Mouse (Mus musculus) right cerebral cortex, postnatal 10 days (tissue): ENCODE results near the gene Mast4.

Source experiments
- DNase-seq, 2 experiments: peaks; one replicate each; pipeline ENCODE4 v3.0.0; 2021; ENCODE audit warnings: low spot score in 2 of 2

Mast4 gene

DNA sequence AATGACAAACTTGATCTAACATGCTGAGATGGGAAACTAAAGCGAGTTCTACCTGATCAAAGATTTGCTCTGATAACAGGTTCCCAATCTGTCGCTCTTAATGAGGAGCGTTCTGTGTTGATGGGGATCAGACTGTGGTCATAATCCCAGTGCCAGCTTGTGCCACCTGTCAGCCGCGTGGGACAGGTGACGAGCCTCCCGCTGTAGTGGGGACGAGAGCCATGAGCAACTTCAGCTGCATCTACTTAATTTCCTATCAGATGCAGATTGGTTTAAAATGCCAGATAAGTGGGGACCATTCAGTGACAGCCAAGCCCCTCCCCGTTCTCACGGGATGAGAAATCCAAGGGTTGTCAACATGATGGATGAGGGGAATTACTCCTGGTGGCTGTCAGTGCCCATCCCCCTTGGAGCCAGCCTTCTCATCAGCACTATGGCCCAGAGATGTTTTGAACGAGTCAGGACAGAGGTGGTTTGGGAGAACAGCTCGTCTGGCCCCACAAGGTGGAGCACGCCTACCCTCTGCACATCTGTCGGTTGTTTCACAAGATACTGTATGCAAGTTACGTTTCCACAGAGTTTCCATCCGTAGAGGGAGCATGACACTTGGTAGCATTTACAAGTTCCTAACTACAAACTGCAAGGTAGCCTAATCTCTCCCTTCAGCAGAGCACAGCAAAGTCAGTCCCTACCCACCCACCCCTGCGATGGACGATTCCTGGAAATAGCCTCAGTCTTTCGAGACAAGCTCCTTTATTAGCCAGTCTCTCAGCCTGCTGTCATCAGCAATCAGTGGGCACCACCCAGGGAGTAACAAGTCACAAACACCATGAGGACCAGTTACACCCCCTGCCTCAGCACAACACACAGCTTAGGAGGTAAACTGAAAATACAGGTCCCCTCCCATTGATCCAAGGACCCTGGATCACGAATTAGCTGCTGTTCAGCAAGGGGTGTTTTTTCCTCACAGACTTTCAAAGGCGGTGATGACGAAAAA lies 212.2 kb downstream of the Mast4 start:
- no peak for DNase-seq

DNA sequence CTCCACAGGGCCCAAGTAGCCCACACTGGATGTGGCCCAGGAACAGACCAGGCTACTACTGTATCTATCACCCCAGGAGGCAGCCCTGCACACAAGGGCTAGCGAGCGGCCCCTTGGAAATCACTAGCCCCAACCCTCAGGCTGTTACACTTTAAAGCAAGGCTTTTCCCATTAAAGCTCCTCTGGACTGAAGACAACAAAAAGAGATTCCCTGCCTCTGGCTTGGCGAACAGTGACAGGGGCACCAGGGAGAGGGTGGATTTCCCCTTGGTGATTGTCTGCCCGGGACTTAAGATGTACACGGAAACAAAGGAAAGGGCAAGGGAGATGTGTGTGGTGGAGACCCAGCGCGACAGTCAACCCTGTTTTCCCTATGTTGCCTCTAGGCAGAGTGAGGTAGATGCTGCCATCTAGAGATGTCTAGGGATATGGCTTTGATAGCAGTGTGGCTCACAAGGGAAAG lies 213.6 kb downstream of the Mast4 start:
- DNase-seq = peak; percentile 44 to 60

DNA sequence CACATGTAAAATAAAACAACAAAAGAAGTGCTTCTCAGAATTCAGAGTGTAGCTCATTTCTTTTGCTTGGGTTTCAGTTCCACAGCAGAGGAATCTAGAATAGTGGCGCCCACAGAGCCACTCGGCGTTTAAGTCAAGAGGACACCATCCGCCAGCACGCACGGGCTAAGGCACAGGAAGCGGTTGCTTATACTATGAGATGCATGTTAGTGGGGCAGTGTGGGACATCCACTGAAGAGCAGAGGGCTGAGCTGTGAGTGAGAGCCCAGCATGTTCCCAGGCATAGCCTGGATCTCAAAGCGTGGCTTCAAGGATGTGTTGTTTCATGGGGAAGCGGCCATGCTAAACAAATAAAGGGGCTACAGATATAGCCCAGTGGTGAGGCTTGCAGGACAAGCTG lies 214.6 kb downstream of the Mast4 start:
- DNase-seq = no peak

DNA sequence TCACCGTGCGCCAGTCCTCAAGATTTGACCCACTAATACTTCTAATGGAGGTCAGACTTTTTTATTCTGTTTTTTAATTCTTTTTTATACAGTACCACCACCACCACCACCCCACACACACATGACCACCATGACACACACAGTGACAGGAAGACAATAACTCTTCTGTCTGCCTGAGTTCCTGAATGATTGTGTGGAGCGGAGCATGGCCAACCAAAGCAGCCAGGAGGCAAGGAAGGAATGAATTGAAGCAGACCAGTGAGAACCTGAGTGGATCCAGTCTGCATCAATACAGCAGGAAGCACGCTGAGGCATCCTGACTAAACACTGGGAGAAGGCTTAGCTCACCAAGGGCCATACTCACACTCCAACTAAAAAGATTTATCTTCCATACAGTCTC lies 219.2 kb downstream of the Mast4 start:
- DNase-seq = no peak

DNA sequence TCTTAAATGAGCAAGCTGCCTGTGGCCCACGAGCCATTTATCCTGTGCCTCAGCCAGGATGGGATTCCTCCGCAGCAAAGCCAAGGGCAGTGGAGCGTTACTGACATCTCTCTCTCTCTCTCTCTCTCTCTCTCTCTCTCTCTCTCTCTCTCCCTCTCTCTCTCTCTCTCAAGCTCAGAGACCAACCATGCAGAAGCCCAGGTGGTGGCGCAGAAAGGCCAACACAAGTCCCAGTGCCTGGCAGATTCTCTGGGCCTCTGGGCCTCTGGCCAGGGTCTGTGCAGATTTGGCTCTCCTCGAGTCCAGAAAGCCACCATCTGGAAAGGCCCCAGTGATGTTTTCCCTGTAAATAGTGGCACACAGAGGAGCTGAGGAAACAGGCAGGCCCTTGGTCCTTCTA lies 220.0 kb downstream of the Mast4 start:
- DNase-seq = peak; percentile 89

DNA sequence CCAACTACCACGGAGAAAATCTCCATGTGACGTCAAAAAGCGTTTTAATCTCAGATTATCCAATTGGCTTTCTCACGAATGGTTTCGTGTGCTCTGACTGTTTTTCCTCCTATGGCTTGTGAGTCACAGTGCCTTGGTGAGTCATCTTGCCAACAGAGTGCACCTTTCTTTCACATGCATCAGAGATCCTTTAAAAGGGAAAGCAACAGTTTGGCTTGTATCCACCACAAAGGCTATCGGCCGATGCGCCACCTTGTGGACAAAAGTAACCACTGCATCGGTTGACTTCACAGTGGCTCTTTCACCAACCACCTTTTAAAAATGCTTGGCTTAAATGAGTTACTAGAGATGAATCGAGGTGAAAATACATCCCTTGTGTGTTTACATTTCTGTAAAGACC lies 224.4 kb downstream of the Mast4 start:
- DNase-seq = peak; percentile 74 to 81

DNA sequence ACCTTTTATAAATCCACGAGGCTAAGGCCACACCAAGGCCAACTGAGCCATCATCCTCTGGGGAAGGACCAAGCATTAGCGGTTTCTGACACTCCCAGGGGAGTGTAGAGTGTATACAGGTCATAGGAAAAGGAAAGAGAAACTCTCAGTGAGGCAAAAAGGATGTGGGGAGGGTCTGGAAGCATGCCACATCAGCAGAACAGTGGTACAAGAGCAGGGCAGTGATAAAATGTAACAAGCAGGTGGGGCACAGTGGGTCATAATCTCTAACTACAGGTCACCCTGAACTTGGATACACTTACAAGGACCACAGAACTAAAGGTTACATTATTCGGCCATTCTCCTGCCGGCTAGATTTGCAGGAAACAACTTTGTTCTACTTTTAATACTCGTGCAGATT lies 226.9 kb downstream of the Mast4 start:
- DNase-seq = no peak

DNA sequence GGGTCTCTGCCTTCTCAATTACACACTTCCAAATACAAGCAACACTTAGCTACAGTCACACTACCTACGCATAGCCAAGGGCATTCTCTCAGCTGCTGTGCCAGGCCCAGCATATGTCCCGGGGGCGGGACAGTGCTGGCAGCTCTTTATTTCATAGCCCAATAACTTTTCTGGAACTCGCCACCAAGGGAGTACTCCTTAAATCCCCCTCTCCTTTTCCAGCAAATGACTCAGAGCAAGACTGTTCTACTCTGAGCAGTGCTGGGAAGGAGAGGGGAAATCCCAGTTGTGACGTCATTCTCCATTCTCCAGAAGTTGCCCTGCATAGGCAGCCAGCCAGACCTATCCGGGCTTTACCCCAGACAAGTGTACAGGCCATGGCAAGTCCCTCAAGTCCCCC lies 231.7 kb downstream of the Mast4 start:
- peak; percentile 39 to 60 for DNase-seq

DNA sequence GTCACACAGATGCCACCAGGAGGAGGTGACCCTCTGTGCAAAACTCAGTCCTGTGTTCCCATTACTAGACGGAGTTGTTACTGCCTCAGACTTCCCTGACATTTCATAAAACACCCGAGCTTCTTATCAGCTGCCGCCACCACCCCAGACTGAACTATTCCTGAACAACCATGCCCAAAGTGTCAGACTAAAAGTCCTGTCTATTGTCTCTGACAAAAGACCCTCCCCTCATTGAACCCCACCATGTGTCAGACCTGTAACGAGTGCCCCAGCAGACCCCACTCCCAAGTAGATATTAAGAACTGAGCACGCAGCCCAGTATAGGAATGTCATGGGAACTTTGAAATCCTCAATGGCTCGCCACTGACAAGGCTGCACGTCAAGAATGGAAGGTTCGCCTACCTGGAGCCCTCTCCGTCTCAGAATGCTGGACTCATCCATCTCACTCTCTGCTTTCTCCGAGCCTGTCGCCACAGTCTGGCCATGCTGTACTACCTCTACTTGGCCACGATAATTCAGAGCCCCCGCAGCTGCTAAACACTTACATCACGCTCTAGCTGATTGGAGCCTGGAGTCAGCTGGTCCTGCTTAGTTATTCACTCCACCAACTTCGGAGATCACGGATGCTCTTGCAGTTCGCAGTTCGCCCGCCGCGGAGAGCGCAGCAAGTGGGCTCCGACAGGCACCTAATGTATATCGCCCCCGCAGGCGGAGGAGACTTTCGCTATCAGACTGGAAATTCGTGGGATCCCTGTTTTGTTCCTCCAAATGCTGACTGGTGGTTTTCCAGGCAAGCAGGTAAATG lies 237.7 kb downstream of the Mast4 start:
- DNase-seq = peak; percentile 87 to 92

DNA sequence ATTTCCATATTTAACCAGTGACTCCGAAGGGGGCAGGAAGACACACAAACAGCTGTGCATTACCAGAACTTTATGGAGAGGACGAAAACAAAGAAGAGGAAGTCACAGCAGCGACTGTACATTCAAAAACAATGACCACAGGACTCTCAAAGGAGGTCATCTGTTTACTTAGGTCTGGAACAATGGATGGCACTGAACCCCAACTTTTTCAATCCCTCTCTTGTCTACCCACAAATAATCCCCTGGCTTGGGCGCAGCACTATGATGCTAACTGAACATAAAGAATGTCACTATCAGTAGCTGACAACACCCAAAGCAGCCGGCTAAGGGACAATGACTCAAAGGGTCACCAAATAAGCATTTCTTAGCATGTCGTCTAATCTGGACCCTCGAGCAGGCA lies 238.8 kb downstream of the Mast4 start:
- DNase-seq = no peak

DNA sequence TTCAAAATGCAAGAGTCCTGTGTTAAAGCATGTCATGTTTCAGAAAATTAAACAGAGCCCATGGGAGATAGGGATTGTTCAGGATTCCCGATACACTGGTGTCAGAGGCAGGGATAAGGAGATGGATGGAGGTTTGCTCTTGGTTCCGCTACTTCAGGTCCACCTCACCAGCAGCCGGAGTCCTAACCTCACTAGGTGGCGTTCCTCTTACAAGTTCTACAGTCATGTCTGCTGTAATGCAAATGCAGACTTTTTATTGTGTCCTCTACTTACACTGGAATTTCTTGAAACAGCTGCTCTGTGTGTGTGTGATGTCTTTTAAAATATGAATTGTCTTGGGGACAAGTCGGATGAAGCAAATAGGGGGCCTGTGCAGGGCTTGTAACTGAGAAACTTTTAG lies 239.7 kb downstream of the Mast4 start:
- no peak for DNase-seq

DNA sequence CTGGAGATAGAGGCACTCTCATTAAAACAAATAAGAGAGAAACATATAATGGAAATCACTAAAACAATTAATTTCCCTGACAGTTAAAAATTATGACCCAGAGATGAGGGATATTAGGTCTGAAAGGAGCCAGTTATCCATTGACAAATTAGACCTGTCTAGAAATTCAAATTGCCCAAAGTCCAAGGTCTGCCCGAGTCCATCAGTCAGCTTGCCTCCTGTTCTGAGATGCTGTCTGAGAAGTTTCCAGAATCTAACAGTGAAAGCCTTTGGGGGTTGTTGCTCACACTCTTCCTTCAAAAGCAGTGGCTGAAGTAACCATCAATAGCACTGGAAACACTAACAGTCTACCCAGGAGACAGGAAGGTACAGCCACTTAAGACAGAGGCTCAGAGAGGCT lies 240.6 kb downstream of the Mast4 start:
- no peak for DNase-seq

DNA sequence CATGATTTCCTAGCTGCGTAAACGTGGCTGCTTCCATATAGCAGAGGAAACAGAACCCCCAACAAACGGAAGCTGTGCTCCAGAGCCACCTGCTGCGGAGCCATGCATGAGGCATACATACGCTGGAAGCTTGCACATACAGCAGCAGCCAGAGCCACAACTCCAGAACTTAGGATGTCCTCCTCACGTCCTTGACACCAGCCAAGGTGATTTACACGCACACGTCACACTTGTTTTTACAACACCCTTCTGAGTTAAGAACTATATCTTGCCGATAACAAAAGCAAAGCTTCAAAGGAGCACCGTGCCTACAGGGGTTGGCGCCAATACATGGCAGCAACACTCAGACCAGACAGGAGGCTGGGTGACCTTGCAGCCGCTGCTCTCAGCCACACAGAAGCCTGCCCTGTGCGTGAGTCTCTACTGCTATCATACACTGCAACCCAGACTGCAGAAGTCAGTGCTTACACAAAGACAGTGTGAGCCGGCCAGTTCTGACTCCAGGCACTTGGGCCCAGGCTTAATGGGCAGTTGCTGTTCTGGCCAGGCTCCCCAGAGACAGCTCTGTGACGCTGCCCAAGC lies 248.7 kb downstream of the Mast4 start:
- DNase-seq = no peak

DNA sequence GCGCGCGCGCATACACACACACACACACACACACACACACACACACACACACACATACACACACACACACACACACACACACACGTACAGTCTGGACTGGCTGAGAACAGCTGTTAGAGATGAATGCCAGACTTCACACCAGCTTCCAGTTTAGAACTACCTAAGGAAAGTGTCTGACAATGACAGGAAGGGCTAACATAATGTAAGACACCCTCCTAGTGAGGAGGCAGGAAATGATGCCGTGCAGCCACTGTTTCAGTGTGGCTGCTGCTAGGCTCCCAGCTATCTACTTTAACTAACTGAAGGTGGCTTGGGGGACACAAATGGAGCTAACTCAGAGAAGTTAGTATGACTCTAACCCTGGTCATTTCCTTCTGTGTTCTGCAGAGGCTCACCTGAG lies 251.4 kb downstream of the Mast4 start:
- DNase-seq = no peak

DNA sequence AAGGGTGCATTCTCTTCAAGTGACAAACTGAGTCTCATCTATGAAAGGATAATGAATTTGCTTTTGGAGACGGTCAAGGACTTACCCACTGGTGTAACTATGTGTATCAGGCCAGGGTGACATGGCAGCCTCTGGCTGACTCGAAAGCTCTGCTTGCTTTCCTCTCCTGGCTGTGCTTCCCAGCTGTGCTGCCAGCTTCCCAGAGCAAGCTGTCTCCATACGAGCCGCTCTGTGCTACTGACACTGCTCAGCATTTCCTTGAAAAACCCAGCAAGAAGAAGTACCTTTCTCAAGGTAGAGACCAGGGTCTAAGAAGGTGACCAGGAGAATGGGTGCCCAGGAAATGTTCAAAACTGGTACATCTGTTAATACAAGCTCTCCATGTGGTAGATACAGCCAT lies 254.5 kb downstream of the Mast4 start:
- no peak for DNase-seq

DNA sequence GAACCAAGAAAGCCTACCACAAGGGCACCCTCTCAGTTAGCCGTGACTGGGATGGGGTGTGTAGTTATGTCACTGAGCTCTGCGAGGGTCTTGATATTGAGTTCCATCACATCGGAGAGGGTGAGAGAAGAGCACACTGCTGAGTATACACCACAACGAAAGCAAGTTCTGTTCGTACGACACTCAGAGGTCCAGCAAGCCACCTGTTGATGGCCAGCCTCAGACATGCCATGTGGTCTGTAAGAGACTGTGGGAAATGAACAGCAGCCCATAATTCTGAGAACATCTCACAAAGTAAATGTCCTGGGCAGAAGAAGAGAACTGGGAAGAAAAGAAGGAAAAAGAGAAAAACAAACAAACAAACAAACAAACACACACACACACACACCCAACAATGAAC lies 255.5 kb downstream of the Mast4 start:
- no peak for DNase-seq

DNA sequence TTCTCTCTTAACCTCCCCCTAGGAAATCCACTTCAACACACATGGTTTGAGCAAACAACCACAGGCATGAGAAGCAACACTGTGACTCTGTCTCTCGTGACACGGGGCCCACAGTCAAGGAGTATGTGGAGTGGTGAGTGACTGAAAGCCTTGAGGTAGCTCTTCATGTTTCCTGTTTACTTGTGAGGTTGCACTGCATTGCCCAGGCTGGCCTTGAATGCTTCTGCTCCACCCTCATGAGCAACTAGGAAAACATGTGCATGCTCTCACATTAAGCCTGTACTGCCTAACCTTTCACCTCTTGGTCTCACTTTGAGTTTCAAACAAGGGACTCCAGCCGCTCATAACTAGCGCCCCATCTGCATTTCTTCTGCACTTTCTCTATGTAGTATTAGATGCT lies 260.8 kb downstream of the Mast4 start:
- DNase-seq = no peak

DNA sequence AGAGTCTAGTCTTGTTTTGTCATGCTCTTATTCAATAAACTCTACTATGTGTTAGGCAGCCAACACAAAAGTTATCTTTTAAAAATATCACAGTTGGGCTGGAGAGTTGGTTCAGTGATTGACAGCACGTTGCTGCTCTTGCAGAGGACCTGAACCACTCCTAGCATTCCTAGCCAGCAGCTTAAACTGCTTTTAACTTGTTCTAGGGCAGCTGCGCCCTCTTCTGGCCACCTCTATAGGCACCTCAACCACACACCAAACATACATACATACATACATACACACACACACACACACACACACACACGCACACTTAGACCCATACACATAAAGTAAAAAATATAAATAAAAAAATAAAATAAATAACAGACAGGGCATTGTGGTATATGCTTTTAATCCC lies 262.5 kb downstream of the Mast4 start:
- peak in 1 of 2 experiments; percentile 45 for DNase-seq

DNA sequence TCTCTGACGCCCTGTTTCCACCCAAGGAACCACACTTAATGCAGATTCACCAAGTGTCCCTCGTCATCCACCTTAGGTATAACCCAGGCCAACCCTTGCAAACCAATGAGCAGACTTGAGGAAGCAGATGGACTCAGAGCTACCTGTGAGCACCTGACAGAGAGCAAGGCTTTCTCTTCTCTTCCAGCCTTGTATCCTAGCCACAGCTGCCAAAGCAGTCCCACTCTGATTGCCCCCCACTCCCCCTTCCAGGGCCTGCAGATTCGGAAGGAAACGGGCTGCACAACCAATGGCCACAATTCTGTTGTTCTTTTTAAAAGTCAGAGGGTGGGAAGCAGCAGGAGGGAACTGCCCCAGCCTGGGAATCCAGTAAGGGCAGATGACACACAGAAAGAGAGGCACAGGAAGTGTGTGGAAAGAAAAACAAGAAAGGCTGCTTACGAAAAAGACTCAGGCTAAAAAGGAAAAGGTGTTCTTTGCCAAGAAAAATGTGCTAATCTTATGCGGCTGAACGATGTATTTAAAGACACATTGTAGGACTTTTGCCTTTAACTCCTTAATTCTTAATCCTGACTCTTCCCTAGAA lies 266.6 kb downstream of the Mast4 start:
- peak; percentile 35 to 52 for DNase-seq

DNA sequence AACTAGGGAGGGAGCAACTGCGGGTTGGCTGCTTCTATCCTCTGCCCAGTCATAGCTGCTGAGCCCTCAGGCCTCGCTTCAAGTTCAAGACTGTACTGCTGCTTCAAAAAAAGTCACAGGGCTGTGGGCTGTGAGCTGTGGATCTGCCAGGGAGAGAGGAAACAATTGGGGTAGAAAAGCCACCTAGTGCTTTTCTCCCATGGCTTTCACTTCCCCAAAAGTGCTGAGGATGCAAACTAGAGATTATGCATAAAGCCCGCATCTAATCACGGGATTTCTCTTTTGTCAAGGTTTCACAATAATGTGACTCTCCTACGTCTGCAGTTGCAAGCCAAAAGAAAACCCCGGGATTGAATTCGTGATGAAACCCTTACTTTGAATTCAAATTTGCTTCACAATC lies 268.9 kb downstream of the Mast4 start:
- no peak for DNase-seq

DNA sequence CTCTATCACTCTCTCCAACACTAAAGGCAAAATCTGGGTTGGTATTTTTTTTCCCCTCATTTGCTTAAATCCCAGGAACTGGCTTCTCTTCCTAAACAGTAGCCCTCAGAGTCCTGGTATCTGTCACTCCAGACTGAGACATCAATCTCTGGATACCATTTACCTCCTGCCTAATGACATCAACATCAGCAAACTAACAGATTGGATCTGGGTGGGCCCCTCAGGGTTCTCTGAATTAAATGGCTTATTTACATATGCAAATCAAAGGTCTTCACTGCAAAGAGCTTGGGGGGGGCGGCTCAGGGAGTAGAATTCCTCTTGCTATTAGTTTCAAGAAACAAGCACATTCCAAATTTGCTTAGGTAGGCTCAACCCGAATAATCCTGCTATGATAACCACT lies 272.6 kb downstream of the Mast4 start:
- DNase-seq = no peak
